Mouse (Mus musculus): ENCODE data around the gene Coq7.
A peak's percentile ranks its signal among the peaks of the same experiment; 100 is the strongest.

Gene Coq7

DNA sequence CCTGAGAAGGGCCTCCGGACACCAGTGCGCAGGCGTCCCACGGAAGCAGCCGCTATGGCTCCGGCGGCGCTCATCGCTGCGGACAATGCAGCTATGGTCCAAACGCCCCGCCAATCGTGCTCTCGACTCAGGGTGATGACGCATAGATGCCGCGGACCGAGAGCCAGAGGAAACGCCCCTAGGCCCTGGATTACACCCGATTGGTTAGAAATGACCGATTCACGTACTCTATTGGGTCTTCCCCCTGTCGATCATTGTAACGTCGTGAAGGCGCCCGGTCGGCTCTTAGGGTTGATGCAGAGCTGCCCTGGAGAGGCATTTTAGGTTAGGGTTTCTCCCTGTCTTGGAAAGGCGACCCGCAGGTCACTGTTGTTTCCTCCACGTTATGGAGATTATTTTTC lies at the start of gene Coq7:
Coq7 (minus strand) TSS at position 179 of the 401 bp plus-strand sequence.
- peak; percentile 99 for DNase-seq (ENCODE audit: low spot score)

DNA sequence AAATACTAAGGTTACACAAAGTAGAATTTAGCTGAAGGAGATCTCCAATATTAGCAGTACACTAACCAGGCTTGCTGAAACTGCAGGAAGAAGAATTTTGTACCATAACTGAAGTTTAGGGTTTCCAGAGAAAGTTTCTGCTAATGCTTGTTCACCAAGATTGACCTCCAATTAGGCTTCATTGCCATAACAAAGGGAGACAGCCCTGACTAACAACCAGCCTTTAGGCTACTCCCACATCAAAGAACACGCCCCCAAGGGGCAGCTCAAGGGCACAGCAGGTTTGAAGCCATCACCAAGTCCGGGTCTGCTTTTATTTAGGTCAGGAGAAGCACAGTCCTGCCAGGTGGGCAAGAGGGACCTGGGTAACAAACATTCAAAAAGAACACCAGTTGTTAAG lies 46.8 kb upstream of the Coq7 start:
- no peak for DNase-seq (ENCODE audit: low spot score)

DNA sequence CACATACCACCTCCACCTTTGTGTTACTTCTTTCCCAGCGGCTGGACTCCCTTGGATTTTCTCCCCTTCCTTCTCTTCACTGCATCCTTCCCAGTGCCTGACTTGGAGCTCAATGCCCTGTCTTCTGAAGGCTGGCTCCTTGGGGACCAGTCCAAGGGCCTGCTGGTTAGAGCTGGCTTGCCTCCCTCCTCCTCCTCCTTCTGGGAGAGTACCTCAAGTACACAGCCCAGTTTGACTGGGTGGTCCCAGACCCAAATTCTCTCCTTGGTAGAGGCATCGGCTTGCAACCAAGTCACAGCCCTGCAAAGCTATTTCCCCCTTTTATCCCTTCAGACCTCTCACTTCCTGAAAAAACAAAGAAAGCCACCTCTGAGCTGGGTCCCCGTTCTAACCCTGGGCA lies 45.1 kb upstream of the Coq7 start:
- DNase-seq (ENCODE audit: low spot score) = no peak

DNA sequence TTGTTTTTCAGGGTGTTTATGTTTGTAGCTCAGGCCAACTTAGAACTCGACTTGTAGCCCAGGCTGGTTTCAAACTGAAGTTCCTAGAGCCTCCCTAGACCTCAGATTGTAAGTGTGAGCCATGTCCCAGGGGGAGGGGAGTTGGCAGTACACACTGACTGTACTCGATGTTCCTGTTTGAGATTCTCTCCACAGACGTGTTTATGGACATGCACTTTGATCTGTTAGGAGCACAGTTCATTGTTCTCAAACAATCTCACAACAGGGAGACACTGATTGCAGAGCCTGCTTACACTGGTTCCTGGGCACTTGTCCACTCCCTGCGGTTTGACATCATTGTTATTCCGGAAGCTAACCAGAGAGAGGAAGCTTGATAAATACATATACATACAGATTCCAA lies 38.9 kb upstream of the Coq7 start:
- DNase-seq (ENCODE audit: low spot score) = no peak

DNA sequence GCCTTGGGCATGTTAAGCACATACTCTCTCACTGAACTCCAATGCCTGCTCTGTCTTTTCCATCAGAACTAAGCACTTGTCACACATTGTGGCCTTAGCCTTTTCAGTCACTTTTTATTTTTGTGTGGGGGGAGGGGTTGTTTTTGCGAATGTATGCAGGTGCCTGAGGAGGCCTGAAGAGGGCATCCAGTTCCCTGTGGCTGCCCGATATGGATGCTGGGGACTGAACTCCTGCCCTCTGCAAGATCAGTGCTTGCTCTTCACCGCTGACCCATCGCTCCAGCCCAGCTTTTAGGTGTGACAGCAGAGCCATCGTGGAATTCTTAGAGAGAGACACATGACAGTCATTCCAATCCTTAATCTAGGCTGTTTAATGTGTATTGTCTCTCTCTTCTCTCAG lies 38.2 kb upstream of the Coq7 start:
- DNase-seq (ENCODE audit: low spot score) = no peak

DNA sequence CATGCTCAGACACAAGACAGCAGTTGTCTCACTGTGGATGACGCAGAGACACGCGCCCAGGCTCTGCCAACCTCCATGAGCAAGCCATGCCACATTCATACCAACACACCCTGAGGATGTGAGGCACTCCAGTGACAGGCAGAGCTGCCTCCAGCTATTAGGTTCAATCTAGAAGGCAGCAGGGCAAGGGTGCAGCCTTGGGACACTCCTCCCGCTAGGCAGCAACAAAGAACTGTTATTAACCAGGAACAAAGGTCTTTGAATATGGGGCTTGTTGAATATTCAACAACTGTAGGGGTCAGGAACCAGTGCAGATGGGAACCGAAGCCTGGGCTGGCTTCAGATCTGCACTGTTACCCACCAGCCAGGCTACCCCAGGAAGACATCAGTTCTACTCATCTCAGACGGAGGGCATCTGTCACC lies 36.0 kb upstream of the Coq7 start:
- DNase-seq (ENCODE audit: low spot score) = peak; percentile 27

DNA sequence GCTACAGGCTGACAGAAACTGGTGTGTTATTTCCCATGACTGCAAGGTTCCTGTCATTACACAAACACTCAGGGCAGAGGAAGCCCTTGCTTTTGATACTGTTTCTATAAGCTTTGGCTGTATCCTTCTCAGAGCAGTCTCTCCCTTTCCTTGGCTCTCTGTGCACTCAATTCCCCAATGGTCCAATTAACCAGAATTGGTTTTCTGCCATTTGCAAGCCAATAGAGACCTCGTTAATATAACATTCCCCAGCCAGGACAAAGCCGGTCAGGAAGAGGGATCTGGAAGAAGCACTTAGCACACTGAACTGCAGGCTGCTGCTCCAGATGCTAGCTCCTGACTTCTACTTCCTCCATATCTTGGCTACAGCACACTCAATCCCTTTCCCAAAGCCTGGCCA lies 21.1 kb upstream of the Coq7 start:
- no peak for DNase-seq (ENCODE audit: low spot score)

DNA sequence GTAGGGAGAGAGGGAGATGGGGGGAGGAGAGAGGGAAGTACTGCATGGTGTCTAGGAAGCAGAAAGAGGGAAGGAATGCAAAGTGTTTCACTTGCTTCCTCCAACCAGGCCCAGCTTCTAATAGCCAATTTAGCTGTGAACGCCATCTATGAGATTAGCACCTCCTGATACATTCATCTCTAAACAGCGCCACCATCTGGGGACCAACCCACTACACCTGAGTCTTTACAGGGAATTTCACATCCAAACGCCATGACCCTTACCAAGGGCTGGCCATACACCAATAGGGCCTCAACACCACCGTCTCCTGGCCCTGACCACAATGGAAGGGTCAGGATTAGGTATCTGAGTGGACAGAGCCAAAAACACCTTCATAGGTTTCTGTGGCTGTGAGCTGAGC lies 20.7 kb upstream of the Coq7 start:
- no peak for DNase-seq (ENCODE audit: low spot score)

DNA sequence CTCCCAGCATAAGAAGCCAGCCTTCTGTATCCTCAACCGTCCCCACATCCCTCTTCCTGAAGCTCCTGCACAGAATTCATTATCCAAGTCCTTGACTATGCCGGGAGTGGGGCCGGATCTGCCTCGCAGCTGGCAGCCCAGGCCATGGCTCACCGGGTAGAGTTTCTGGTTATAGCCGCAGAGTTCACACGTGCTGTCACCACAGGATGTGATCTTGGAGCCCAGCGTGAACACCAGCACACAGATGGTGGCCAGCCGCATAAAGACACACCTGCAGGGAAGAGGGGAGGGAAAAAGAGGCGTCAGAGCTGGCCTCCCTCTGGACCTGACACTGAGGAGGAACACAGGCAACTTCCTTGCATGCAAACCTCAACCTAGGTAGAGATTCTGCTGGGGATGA lies 14.3 kb upstream of the Coq7 start:
- no peak for DNase-seq (ENCODE audit: low spot score)

DNA sequence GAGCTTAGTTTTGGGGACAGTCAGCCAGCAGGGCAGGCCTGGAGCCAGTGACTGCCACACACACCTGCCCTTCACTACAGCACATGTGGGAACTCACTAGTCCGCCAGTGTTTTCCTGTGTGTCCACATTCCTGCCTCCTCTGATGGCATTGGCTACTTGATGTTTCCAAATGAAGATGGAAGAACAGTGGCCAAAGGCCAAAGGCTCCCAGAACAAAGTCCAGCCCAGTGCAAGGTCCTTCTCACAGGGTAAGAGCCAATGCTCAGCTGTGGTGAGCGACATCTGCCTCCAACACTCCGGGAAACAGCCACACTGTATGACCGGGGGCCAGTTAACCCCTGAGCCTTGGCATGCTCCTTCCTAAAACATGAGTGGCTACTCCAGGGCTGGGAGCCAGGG lies 11.0 kb upstream of the Coq7 start:
- no peak for DNase-seq (ENCODE audit: low spot score)

DNA sequence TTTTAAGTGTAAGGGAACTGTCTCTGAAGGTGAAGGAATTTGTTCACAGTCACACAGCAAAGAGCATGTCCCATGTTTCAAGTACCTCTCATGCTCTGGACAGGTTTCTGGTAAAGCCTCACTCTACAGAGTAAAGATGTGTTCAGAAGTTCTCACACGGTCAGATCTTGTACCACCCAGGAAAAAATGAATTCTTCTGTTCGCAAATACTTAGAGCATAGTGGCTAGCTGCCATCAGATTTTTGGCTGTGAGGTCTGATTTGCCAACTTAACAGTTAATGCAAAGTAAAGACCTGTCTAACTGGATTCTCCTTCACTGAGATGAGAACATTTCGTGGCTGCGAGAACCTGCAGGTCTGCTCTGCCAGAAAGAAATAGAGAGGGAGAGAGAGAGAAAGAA lies 1.9 kb upstream of the Coq7 start:
- DNase-seq (ENCODE audit: low spot score) = no peak

DNA sequence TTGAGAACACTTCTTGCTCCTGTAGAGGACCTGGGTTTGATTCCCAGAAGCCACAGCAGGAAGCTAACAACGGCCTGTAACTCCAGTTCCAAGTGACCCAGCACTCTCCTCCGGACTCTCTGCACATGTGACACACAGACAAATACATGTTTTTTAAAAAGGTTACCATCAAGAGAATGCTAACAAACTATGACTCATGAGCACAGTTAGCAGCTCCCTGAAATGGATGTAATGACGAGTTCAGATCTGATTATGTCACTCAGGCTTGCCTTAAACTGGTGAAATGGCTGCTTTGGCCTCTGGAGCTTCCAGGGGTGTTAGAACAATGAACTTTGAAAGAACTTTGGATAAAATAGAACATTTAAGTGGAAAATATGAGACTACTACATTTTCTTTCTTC lies 1.2 kb upstream of the Coq7 start:
- no peak for DNase-seq (ENCODE audit: low spot score)

DNA sequence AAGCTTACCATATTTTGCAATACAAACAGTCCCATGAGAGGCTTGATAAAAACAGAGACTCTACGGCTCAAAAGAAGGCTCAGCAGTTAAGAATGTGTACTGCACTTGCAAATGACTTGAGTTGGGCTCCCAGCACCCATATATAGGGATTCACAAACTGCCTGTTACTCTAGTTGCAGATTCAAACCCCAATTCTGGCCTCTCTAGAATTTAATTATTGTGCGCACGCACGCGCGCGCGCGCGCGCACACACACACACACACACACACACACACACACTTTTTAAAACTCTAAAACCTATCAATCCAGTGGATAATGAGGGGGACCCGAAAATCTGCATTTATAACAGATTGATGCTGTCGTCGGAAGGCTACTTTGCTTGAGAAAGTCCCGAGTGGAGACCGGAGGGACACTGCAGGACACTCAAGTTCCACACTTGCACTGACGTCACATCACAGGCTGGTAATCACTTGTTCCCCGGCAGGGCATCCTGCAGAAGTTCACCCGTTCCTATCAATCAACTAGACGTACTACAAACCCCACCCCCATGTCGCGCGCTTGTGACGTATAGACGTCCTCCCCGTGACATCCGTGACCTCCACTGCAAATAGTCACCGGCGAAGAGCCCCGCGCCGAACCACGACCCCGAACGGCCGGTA lies 508 bp downstream of the Coq7 start:
- peak; percentile 94 for DNase-seq (ENCODE audit: low spot score)

DNA sequence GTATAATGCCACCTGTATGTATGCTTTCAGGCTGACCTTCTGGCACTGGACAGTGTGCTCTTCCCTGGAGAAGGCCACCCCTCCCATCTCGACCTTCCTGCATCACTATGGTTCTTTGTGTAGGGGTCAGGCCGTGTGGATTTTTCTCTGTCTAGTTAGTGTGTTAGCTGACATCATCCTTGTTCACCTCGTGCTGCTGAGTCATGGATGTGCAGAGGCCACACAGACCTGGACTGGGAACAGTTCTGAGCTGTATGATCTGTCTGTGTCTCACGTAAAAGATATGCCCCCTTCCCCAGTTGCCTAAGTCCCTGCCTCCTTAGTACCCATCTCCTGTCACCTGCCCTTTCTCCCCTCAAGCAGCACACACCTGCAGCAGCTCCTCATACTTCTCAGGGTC lies 6.2 kb downstream of the Coq7 start:
- no peak for DNase-seq (ENCODE audit: low spot score)

DNA sequence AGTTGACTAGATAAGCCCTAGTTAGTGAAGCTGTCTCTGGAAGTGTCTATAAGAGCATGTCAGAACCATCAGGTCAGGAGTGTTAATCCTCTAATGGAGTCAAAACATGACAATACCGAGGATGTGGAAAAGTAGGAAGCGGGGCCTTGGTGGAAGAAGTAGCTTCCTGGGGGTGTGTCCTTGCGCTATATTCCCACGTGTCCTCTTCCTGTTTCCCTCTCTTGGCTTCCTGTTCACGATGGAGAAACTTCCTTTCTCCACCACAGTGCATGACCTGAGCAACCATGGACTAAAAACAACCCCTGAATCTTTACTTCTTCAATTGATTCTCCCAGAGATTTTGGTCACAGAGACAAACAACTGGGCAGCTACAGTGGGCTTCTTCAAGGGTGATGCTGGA lies 11.1 kb downstream of the Coq7 start:
- no peak for DNase-seq (ENCODE audit: low spot score)

DNA sequence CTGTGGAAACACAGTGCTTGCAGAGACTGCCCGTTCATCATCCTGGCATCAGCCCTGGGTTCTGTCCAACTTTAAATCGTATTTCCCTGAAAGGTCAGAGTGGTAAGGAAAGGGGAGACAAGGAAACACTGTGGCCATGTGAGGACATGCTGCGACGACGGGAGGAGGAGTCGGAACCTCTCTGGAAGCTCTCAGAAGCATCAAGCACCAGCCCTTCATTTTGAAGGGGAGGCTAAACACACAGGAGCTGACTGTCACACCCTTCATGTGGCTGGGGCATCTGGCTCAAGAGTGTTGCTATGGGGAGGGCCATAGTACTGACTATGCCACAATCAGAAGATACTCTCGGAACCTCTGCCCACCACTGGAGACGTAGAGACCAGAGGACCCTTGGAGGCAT lies 13.5 kb downstream of the Coq7 start:
- DNase-seq (ENCODE audit: low spot score) = no peak

DNA sequence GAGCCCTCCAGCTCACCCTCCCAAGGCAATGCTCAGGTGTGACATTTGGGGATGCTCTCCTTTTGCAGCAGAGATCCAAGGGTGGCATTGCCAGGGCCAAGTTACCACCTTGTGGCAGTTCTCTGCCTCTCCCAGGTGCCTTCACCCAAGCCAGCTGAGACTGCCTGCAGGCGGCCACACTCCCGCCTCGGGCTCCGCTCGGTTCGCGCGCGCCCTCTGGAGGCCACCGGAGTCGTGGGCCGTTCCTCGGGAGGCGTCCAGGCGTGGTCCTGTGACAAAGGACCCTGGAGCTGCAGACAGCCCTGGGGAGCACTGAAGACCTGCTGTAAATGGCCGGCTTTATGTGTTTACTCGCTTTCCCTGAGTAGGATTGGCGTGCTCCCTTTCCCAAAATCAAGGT lies 14.5 kb downstream of the Coq7 start:
- DNase-seq (ENCODE audit: low spot score) = peak; percentile 81

DNA sequence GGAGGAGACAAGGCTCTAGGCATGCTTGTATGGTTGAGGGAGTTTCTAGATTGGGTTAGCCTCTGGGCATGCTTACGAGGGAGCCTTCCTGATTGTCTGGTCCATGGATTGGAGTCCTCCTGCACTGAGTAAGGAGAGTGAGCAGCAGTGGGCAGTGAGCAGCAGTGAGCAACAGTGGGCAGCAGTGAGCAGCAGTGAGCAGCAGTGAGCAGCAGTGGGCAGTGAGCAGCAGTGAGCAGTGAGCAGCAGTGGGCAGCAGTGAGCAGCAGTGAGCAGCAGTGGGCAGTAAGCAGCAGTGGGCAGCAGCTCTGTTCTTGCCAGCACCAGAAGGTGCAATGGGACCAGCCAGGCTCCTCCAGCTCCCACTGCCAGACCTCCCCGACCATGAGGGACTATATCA lies 15.3 kb downstream of the Coq7 start:
- DNase-seq (ENCODE audit: low spot score) = peak; percentile 49

DNA sequence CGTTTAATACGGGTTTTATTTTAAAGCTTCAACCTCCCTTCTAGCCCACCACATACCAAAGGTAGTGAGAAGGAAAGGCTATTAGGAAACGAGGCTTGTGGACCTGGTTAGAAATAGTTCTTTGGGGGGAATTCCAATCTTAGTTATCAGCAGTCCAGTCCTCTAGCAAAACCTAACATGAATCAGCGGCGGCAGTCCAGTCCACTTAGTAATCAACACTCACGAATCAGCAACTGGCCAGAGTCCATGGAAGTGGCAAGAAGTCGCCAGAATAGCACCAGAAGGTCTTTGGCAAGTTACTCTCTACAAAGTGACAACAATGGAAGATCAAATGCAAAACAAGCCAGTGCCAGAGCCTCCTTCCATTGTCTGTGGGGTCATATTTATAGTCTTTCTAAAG lies 24.6 kb downstream of the Coq7 start:
- no peak for DNase-seq (ENCODE audit: low spot score)

DNA sequence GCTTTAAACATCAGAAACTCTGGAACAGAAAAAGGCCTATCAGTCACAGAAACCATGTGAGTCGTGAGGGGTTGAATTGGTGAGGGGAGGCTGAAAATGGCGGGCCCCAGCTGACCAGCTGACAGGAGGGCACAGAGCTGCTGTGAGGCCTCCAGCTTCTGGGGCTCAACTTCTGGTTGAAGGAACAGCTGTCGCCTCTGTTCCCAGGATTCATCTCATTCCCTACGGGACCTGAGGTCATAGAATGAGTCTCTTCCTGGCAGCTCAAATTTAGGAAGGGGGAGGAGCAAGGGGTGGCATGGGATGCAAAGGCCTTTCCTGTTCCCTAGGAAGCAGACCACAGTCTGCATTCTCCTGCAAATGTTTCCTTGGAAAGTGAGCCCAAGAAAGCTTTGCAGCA lies 29.3 kb downstream of the Coq7 start:
- DNase-seq (ENCODE audit: low spot score) = no peak

DNA sequence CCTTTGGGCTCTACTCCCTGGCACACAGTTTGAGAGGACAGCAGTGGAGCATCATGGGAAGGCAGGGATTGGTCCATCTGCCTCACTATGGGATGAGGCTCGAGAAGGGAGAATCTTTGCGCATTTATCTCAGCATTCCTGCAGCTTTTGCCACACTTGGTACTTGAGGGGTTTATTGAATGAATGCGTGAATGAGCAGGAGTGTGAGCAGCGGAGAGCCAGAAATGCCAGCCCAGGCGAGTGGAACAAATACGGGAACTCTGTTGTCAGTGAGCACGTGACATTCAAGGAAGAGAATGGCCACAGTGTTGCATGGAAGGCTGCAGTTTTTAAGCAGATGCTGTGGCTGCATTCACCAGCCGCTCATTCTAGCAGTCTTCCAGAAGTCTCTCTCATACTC lies 30.8 kb downstream of the Coq7 start:
- no peak for DNase-seq (ENCODE audit: low spot score)

DNA sequence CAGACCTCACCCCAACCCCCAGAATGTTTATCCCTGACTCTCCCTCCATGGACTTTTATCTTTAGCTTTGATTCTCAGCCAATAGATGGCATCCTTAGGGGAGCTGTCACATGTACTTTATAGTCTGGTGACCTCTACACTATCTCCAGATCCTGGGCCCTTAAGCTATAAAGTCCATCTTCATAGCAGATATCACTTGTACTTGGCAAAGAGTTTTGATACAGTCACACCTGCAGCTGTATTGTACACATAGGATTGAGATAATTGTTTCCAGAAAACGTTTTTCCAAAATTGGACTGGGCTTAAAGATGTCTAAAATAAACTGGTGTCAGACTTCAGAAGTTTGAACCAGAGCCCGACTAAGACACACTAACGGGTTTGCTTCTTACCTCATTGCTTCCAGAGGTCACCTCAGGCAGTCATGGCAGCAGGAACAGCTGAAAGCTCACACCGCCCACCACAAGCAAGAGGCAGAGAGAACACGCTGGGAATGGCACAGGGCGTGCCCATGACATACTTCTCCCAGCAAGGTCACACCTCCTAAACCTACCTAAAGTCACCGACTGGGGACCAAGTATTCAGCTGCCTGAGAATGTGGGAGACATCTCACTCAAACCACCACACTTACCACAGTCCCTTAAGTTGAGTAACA lies 33.2 kb downstream of the Coq7 start:
- DNase-seq (ENCODE audit: low spot score) = no peak

DNA sequence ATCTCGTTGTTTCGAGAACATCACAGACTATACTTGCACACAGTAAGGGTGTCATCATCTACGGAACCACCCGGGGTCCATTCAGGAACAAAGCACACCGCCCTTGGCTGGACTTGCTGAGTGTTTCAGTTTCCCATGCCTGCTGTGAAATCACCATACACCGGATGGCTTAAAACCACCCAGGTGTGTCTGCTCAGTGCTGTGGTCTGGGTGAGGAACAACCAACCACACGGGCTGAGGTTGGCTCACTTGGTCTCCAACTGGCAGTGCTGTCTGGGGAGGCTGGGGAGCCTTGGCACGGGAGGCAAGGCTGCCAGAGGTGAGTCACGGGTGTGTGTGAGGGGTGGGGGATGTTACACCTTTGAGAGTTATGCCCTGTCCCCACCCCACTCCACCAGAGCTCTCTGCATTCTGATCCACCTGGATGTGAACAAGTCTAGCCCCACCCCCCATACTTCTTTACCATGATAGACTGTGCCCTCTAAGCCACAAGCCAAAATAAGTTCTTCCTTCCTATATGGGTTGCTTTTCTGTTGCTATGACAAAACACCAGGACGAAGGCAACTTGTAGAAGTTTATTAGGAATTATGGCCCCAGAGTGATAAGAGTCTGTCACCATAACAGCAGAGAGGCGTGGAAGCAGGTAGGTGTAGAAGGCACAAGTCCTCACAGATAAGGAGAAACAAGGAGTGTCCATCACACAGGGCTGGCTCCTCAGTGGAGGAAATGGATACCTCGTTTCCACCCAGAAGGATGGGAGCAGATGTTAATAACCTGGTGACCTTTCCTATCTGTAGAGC lies 34.0 kb downstream of the Coq7 start:
- DNase-seq (ENCODE audit: low spot score) = no peak

Data from embryo, embryonic 10 days (tissue).